Mouse (Mus musculus): ENCODE measurements at regions not wholly inside any gene's neighbourhood (a gene's known extent, or its start where the extent isn't known, plus 50 kb on each side); places are given as distances from the start of the nearest gene placed in this dataset.
"Not testable (repeated sequence)": the region's sequence is repeated elsewhere in the genome, so short reads cannot be mapped to it uniquely, and the experiment has no call there.

GRCm38 (mm10) chr17:83973461-83974350 lies 125.9 kb upstream of the Haao start:
- WGBS: 24% methylated on average over 18 of the region's 18 CpGs
- no peak for DNase-seq (ENCODE audit: low read depth, low spot score)

DNA sequence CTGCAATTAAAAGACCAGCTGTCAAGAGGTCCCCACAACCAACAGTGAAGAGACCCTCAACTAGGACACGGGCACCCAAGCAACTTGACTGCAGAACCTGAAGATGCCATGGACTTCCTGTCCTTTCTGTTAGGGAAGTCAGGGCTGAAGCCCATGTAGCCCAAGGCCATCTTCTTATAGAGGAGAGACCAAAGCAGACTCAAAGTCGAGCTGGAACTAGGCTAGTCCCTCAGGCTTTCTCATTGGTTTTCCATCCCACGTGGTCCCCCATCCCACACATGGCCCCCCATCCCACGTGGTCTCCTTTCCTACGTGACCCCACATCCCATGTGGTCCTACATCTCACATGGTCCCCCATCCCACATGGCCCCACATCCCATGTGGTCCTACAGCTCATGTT lies 125.1 kb upstream of the Haao start:
- DNase-seq (ENCODE audit: low read depth, low spot score): no peak
- 90% methylated on average over 5 of the region's 5 CpGs for WGBS

- 63% methylated on average over 4 of the region's 4 CpGs for WGBS
- no peak for DNase-seq (ENCODE audit: low read depth, low spot score)
Observed at GRCm38 (mm10) chr17:83972470-83972869, 124.7 kb upstream of the Haao start.

GRCm38 (mm10) chr17:83972026-83972425 lies 124.3 kb upstream of the Haao start:
- WGBS: 27% methylated on average over 5 of the region's 5 CpGs
- DNase-seq (ENCODE audit: low read depth, low spot score): no peak

DNA sequence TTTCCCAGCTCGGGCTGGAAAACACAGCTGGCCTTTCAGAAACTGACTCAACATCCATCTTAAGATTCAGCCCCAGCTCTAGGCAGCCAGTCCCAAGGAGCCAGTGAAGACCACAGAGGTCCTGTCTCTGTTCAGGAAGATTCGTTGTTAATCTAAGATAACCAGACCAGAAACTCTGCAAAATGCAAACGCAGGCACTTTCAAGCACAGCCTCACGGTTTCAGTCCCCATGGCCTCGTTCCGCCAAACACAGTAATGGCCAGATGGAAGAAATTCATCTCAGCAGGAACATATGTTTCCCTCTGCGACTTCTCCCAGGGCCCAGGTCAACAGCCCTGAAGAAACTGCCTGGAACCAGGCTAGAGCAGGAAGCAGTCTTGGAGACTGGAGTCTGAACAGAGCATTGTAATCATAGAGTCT lies 121.7 kb upstream of the Haao start:
- 26% methylated on average over 7 of the region's 7 CpGs for WGBS
- no peak for DNase-seq (ENCODE audit: low read depth, low spot score)

- DNase-seq (ENCODE audit: low read depth, low spot score): not testable (repeated sequence)
- WGBS: 96% methylated on average over 3 of the region's 3 CpGs
Observed at GRCm38 (mm10) chr17:83968124-83968523, 120.4 kb upstream of the Haao start.

DNA sequence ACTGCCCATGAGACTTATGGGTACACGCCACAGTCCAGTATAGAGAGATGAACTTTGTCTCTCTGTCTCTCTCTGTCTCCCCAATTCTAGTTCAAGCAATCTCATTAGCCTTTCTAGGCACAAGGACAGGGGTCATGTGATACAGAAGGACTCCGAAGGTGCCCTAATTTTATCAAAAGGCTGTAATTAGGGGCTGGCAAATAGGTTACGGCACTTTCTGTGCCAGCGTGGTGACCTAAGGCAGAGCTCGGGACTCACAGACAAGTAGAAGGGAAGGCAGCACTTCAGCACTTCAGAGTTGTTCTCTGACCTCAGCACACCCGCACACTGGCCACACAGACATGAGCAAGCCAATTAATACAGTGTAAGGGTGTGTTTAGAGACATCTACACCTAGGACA lies 119.2 kb upstream of the Haao start:
- WGBS: 96% methylated on average over 6 of the region's 6 CpGs
- DNase-seq (ENCODE audit: low read depth, low spot score): no peak

DNA sequence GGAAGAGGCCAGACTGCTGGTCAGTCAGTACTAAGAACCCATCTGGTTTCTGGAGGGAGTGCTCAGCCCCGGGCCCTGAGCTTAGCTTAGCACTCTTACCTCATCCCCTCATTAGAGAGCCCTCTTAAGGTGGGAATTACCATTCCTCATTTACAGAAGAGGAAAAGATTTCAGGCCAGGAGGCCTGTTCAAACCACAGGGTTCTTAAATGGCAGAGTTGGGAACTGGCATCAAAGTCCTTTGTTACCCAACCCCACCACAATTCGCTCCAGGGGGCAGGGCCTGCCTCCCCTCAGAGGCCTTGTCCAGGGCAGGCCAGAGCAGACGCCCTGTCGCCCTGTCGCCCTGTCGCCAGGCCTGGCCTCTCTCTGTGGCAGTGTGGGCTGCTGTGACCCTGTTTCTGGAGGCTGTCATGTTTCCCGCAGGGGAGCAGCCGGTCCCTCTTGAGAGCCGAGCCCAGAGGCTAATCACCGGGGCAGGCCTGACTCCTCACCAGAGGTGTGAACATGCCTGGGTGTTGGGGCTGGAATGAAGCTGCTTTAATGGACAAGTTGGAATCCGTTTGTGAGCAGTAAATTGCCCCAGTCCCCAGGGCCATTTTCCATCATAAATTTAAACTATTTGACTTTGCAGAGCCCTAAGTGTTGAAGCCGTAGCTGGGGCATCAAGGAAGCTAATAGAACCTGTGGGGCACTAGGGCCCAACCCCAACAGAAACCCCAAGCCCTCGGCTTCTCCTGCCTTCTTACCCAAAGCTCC lies 116.9 kb upstream of the Haao start:
- WGBS: 79% methylated on average over 13 of the region's 13 CpGs
- no peak for DNase-seq (ENCODE audit: low read depth, low spot score)

- 65% methylated on average over 8 of the region's 8 CpGs for WGBS
- DNase-seq (ENCODE audit: low read depth, low spot score): no peak
Observed at GRCm38 (mm10) chr17:83963561-83963960, 115.8 kb upstream of the Haao start.

DNA sequence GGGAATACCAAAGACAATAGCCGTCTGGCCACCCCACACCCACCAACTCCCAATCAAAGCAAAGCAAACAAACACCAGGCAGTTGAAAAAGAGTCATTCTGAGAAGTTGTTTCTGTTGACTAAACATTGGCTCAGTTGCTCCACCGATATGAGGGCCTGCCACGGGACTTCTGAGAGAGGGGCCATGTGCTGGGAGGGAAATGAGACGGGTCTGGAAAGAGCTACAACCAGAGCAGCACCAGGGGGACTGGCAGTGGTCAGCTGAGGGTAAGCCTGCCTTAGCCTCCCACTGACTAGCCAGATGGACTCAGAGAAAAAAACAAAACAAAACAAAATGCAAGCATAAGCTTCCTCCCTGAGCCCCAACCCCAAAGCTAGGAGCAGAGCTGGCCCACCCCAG lies 115.1 kb upstream of the Haao start:
- WGBS: 27% methylated on average over 4 of the region's 4 CpGs
- DNase-seq (ENCODE audit: low read depth, low spot score): no peak

- WGBS: 49% methylated on average over 6 of the region's 6 CpGs
- DNase-seq (ENCODE audit: low read depth, low spot score): no peak
Observed at GRCm38 (mm10) chr17:83962126-83962525, 114.4 kb upstream of the Haao start.

GRCm38 (mm10) chr17:83960821-83961220 lies 113.1 kb upstream of the Haao start:
- 68% methylated on average over 7 of the region's 7 CpGs for whole genome bisulfite sequencing
- no peak for DNase-seq (ENCODE audit: low read depth, low spot score)

DNA sequence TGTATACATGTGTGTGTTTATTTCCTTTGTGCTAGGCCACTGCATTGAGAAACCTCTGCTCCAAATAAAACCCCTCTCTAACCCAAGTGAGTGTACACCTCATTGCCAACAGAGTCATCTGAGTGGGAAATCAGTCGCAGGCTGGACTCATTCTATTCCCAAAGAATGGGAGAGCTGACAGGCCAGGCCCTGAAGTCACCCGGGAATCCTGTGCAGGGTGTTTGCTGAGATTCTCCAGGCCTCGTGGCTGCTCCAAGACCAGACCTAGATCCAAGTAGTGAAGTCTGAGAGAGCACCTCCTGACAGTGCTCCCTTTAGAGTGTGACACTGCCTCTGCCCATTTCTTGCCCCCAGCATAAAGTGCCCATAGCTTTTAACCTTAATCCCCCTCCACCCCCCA lies 112.4 kb upstream of the Haao start:
- DNase-seq (ENCODE audit: low read depth, low spot score): no peak
- 21% methylated on average over 3 of the region's 3 CpGs for WGBS

DNA sequence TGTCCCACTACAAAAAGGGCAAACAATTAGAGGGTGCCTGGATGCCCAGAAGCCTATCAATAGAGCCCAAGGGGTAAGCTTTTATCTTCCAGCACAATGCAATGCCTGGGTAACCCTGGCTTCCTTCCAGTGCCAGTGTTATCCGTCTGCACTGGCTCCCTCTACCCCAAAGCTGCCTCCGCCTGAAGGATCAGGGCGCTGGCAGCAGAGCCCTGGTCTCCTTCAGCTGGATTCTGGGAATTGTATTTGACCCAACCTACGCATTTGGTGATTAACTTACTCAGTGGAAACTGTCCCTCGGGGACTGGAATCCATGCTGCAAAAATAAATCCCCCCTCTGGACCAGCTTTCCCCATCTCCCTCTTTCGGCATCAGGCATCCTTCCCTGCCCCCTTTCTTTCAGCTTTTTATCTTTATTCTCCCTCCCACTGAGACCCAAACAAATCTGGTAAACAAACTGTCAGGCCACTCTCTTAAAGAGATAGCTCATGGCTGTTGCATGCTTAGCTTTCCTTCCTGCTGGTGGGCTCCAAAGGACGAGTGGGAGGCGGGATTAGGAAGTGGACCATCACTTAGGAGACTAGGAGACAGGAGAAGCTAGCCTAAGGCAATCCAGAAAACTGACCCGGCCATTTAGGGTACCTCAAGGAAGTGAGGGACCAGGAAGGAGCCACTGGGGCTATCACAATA lies 111.5 kb upstream of the Haao start:
- no peak for DNase-seq (ENCODE audit: low read depth, low spot score)

DNA sequence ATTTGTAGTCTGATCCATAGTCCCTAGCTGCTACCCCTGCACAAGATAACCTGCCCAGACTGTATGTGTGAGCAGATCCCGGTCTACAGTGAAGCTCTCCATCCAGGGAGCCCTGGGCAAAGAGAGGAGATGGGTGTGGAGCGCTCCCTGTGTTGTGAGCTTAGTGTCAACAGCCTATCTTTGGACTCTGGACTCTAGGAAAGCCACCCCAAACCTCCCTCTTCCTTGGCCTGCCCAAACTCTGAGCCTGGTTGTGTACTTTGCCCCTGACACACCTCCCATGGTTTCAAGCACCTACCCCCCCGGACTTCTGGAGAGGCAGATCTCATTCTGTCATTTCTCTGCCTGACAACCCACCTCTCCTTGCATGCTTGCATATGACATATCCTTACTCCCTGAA lies 110.9 kb upstream of the Haao start:
- 36% methylated on average over 3 of the region's 3 CpGs for WGBS
- peak; percentile 82 for DNase-seq (ENCODE audit: low read depth, low spot score)

More for the DNA sequence above, 111.5 kb upstream of the Haao start:
- 25% methylated on average over 9 of the region's 9 CpGs for WGBS

GRCm38 (mm10) chr17:83957661-83958540 lies 110.1 kb upstream of the Haao start:
- no peak for DNase-seq (ENCODE audit: low read depth, low spot score)
- 21% methylated on average over 12 of the region's 12 CpGs for WGBS

DNA sequence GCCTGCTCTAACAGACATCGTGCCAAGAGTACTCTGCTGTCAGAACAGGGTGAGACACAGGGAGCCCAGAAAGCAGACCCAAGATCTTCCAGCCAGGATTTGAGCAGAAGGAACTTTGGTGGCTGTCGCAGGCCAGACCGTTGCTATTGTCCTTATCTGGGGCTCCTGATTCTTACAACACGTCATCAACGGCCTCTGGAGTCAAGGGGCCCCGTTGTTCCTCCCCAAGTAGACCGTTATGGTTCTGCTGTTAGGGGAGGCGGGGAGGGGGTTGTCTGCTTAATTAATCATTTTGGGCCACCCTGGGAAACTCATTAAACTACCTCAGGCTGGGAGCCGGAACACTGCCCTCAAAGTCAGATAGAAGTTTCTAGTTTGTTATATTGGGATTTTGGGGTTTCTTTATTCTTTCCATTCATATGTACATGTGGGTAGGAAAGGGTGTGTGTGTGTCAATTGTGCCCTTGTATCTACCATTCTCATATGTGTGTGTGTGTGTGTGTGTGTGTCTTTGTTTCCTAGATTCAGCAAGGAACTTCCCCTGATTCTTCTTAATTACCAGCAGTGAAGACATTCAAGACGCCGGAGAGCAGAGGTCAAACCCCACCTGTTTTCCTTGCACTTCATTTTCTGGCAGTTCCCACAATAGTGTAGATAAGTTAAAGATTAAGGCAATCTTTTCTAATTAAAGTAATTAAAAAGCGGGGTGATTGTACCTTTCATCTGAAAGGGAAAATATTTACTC lies 109.2 kb upstream of the Haao start:
- DNase-seq (ENCODE audit: low read depth, low spot score): no peak
- WGBS: 29% methylated on average over 12 of the region's 12 CpGs

GRCm38 (mm10) chr17:83955978-83956377 lies 108.2 kb upstream of the Haao start:
- WGBS: 26% methylated on average over 5 of the region's 5 CpGs
- peak; percentile 85 for DNase-seq (ENCODE audit: low read depth, low spot score)
